Mouse (Mus musculus) CH12.LX (cell line): Measurements from ENCODE around the gene Pdhx. TPM values are rescaled to one million over a fixed set of nuclear protein-coding genes. Genes with fewer than 3 reads are reported as not detected.

Experiments
- DNase-seq: peaks from one replicate; pipeline ENCODE4 v3.0.0-alpha.2; 2013; ENCODE audit errors: extremely low read depth
- H3K27ac ChIP-seq: 2 replicates; pipeline ENCODE4 v1.5.1; 2012; ENCODE audit warnings: low read depth, mild to moderate bottlenecking, control low read depth, moderate library complexity; ENCODE audit not compliant: insufficient read depth
- H3K27me3 ChIP-seq: replicated peaks from 2 replicates; pipeline ENCODE3; 2012; ENCODE audit warnings: inconsistent platforms
- H3K36me3 ChIP-seq, 2 experiments: replicated peaks in 1 of 2; 2 replicates each; pipeline versions ENCODE3 to v1.6.1; 2012; ENCODE audit warnings: inconsistent platforms in 1 of 2, low read length in 1 of 2, mild to moderate bottlenecking in 1 of 2, mixed read lengths in 1 of 2, moderate library complexity in 1 of 2; ENCODE audit not compliant: control insufficient read depth in 1 of 2, insufficient read depth in 1 of 2
- H3K4me1 ChIP-seq, 2 experiments: 2 replicates each; pipeline ENCODE4 v1.6.1; 2012; ENCODE audit warnings: inconsistent platforms in 1 of 2, moderate library complexity in 1 of 2; ENCODE audit not compliant: insufficient read depth in 2 of 2, control insufficient read depth in 1 of 2
- H3K4me2 ChIP-seq: 2 replicates; pipeline ENCODE4 v1.6.1; 2012; ENCODE audit warnings: low read depth, mild to moderate bottlenecking, control low read depth; ENCODE audit not compliant: poor library complexity, insufficient read depth, severe bottlenecking
- H3K4me3 ChIP-seq, 3 experiments: fragments of 150-350 bp in 1 of 3; sonication (generic) in 1 of 3; replicated peaks in 1 of 3; 2 replicates each; pipeline versions ENCODE3 to v1.5.1; 2011 to 2012; ENCODE audit warnings: low read depth in 2 of 3, low read length in 2 of 3, mild to moderate bottlenecking in 2 of 3, moderate library complexity in 2 of 3, control low read depth in 1 of 3, improper control_type of control experiment in 1 of 3, inconsistent platforms in 1 of 3, mixed read lengths in 1 of 3; ENCODE audit not compliant: poor library complexity in 1 of 3
- H3K79me2 ChIP-seq: replicated peaks from 2 replicates; pipeline ENCODE4 v1.6.1; 2012; ENCODE audit warnings: mild to moderate bottlenecking, moderate library complexity; ENCODE audit not compliant: control insufficient read depth, poor library complexity, insufficient read depth, severe bottlenecking; ENCODE audit errors: extremely low read depth
- H3K9ac ChIP-seq: 2 replicates; pipeline ENCODE4 v1.6.1; 2012; ENCODE audit warnings: low read depth, mild to moderate bottlenecking, control low read depth, moderate library complexity; ENCODE audit not compliant: insufficient read depth
- H3K9me3 ChIP-seq: replicated peaks from 2 replicates; pipeline ENCODE3; 2012; ENCODE audit warnings: low read length, inconsistent platforms, mixed read lengths
- BHLHE40 ChIP-seq: IDR thresholded peaks from 2 replicates; pipeline ENCODE4 v1.6.1; 2011; ENCODE audit warnings: mild to moderate bottlenecking, low read depth, low read length, improper control_type of control experiment
- CHD2 ChIP-seq: IDR thresholded peaks from 2 replicates; pipeline ENCODE4 v1.6.1; 2011; ENCODE audit warnings: low read length, improper control_type of control experiment
- CTCF ChIP-seq, 2 experiments: IDR thresholded peaks in 1 of 2; conservative IDR thresholded peaks in 1 of 2; 2 replicates each; pipeline ENCODE4 v1.5.1; 2011 to 2012; ENCODE audit warnings: low read depth in 2 of 2, low read length in 2 of 2, improper control_type of control experiment in 1 of 2, inconsistent platforms in 1 of 2, mild to moderate bottlenecking in 1 of 2, moderate library complexity in 1 of 2
- E2F4 ChIP-seq: IDR thresholded peaks from 2 replicates; pipeline ENCODE4 v1.6.1; 2011; ENCODE audit warnings: low read depth, low read length, improper control_type of control experiment; ENCODE audit not compliant: insufficient replicate concordance
- ELF1 ChIP-seq: IDR thresholded peaks from 2 replicates; pipeline ENCODE4 v1.6.1; 2014; ENCODE audit warnings: low read depth, mild to moderate bottlenecking, inconsistent platforms, low read length, improper control_type of control experiment
- EP300 ChIP-seq: IDR thresholded peaks from 2 replicates; pipeline ENCODE4 v1.6.1; 2011; ENCODE audit warnings: low read length, improper control_type of control experiment
- ETS1 ChIP-seq: conservative IDR thresholded peaks from 2 replicates; pipeline ENCODE4 v1.6.1; 2012; ENCODE audit warnings: low read depth, mild to moderate bottlenecking, inconsistent platforms, low read length, improper control_type of control experiment, moderate library complexity
- HCFC1 ChIP-seq: IDR thresholded peaks from 2 replicates; pipeline ENCODE4 v1.6.1; 2012; ENCODE audit warnings: low read depth, mild to moderate bottlenecking, inconsistent platforms, low read length, improper control_type of control experiment
- IRF4 ChIP-seq: IDR thresholded peaks from 2 replicates; pipeline ENCODE4 v1.6.1; 2014; ENCODE audit warnings: low read depth, mild to moderate bottlenecking, inconsistent platforms, low read length, improper control_type of control experiment
- JUN ChIP-seq: IDR thresholded peaks from 2 replicates; pipeline ENCODE4 v1.6.1; 2011; ENCODE audit warnings: low read depth, mild to moderate bottlenecking, low read length, improper control_type of control experiment, moderate library complexity; ENCODE audit not compliant: insufficient read depth
- JUND ChIP-seq: conservative IDR thresholded peaks from 2 replicates; pipeline ENCODE4 v1.6.1; 2011; ENCODE audit warnings: low read depth, low read length, improper control_type of control experiment
- MAFK ChIP-seq: IDR thresholded peaks from 2 replicates; pipeline ENCODE4 v1.6.1; 2011; ENCODE audit warnings: low read length, improper control_type of control experiment; ENCODE audit not compliant: insufficient replicate concordance
- MAX ChIP-seq: IDR thresholded peaks from 2 replicates; pipeline ENCODE4 v1.6.1; 2011; ENCODE audit warnings: low read length, improper control_type of control experiment
- MAZ ChIP-seq: IDR thresholded peaks from 2 replicates; pipeline ENCODE4 v1.6.1; 2012; ENCODE audit warnings: low read depth, mild to moderate bottlenecking, inconsistent platforms, low read length, improper control_type of control experiment, moderate library complexity
- MEF2A ChIP-seq: IDR thresholded peaks from 2 replicates; pipeline ENCODE4 v1.6.1; 2014; ENCODE audit warnings: low read depth, mild to moderate bottlenecking, inconsistent platforms, low read length, improper control_type of control experiment, borderline replicate concordance
- MYC ChIP-seq: IDR thresholded peaks from 2 replicates; pipeline ENCODE4 v1.6.1; 2011; ENCODE audit warnings: low read depth, mild to moderate bottlenecking, improper control_type of control experiment, low read length
- NELFE ChIP-seq: IDR thresholded peaks from 2 replicates; pipeline ENCODE4 v1.6.1; 2011; ENCODE audit warnings: low read depth, low read length, improper control_type of control experiment
- NRF1 ChIP-seq: IDR thresholded peaks from 2 replicates; pipeline ENCODE4 v1.6.1; 2014; ENCODE audit warnings: low read depth, mild to moderate bottlenecking, inconsistent platforms, low read length, improper control_type of control experiment, moderate library complexity
- PAX5 ChIP-seq: IDR thresholded peaks from 2 replicates; pipeline ENCODE4 v1.6.1; 2012; ENCODE audit warnings: low read length, inconsistent platforms, mixed read lengths
- POLR2A ChIP-seq: IDR thresholded peaks from 2 replicates; pipeline ENCODE4 v1.6.1; 2011; ENCODE audit warnings: low read depth, mild to moderate bottlenecking, improper control_type of control experiment, low read length
- POLR2AphosphoS2 ChIP-seq: IDR thresholded peaks from 2 replicates; pipeline ENCODE4 v1.6.1; 2011; ENCODE audit warnings: low read depth, low read length, improper control_type of control experiment
- RAD21 ChIP-seq: IDR thresholded peaks from 2 replicates; pipeline ENCODE4 v1.6.1; 2011; ENCODE audit warnings: low read depth, mild to moderate bottlenecking, low read length, improper control_type of control experiment, moderate library complexity
- RCOR1 ChIP-seq: conservative IDR thresholded peaks from 2 replicates; pipeline ENCODE4 v1.6.1; 2012; ENCODE audit warnings: low read depth, mild to moderate bottlenecking, inconsistent platforms, low read length, improper control_type of control experiment
- SIN3A ChIP-seq: IDR thresholded peaks from 2 replicates; pipeline ENCODE4 v1.6.1; 2012; ENCODE audit warnings: low read length, improper control_type of control experiment, inconsistent platforms
- SMC3 ChIP-seq: IDR thresholded peaks from 2 replicates; pipeline ENCODE4 v1.6.1; 2011; ENCODE audit warnings: low read depth, low read length, improper control_type of control experiment
- TBP ChIP-seq: conservative IDR thresholded peaks from 2 replicates; pipeline ENCODE4 v1.6.1; 2011; ENCODE audit warnings: low read depth, low read length, improper control_type of control experiment
- TCF12 ChIP-seq: IDR thresholded peaks from 2 replicates; pipeline ENCODE4 v1.6.1; 2014; ENCODE audit warnings: low read depth, mild to moderate bottlenecking, inconsistent platforms, low read length, improper control_type of control experiment
- USF2 ChIP-seq: conservative IDR thresholded peaks from 2 replicates; pipeline ENCODE4 v1.6.1; 2011; ENCODE audit warnings: low read depth, low read length, improper control_type of control experiment
- ZC3H11A ChIP-seq: IDR thresholded peaks from 2 replicates; pipeline ENCODE4 v1.6.1; 2012; ENCODE audit warnings: low read depth, mild to moderate bottlenecking, inconsistent platforms, low read length, improper control_type of control experiment
- ZKSCAN1 ChIP-seq: IDR thresholded peaks from 2 replicates; pipeline ENCODE4 v1.6.1; 2012; ENCODE audit warnings: low read depth, inconsistent platforms, low read length, improper control_type of control experiment, borderline replicate concordance
- ZNF384 ChIP-seq: IDR thresholded peaks from 2 replicates; pipeline ENCODE4 v1.6.1; 2012; ENCODE audit warnings: low read depth, low read length, improper control_type of control experiment, inconsistent platforms
- dilution Hi-C: fragments of 300-500 bp; cut with MboI; formaldehyde crosslinking; loops from 2 replicates; pipeline ENCODE4 v1.14.3; 2020; ENCODE audit warnings: low sequenced_read_pairs; ENCODE audit not compliant: extremely low pct_unique_long_range_greater_than_20kb, extremely low pct_ligation_motif_present
- in situ Hi-C: fragments of 300-500 bp; cut with MboI; formaldehyde crosslinking; loops from 3 replicates; pipeline ENCODE4 v1.14.3; 2019; ENCODE audit warnings: low sequenced_read_pairs, low pct_ligation_motif_present, low pct_unique_long_range_greater_than_20kb, mixed read lengths
- polyA plus RNA-seq: library from polyadenylated mRNA; unstranded; fragments of >175 nt; gene quantifications from 2 replicates; pipeline ENCODE4 v1.2.1, GENCODE M21; 2012; ENCODE audit warnings: low read depth; ENCODE audit not compliant: insufficient read length
- total RNA-seq, 2 experiments: library from RNA; depleted of rRNA; stranded (reverse); fragments of 300-350 nt in 1 of 2; fragments of >200 nt in 1 of 2; gene quantifications; 2 replicates each; pipeline ENCODE4 v1.2.3; 2012 to 2014

The Pdhx gene
- total and polyA plus RNA-seq, 3 experiments = 78.9 to 131 (median 104) TPM

GRCm38 (mm10) chr2:102981446-102982314 is 91.6 kb downstream of the Pdhx start (continued):
- TF ChIP-seq MAFK (no peak), JUND (no peak; the same call in none of the 2 replicates), NRF1 (no peak), POLR2AphosphoS2 (no peak), CHD2 (no peak), PAX5 (no peak), ZKSCAN1 (no peak), JUN (peak; percentile 72)

DNA sequence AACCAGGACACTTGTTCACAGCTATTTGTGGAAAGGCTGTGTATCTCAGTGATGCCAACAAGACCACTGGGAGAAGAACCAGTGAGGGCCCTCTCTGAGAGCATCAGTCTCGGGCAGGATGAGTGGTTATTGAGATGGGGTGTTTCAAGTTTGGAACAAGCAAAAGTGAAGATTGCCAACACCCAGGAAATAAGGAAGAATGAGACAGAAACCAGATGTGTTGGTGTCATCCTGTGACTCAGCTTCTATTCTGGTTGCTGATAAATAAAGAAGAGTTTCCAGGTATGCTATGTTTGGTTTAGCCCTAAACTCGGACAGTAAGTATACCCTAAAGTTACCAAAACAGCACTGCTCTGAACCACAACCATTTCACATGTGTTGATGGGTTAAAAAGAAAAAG is 92.4 kb downstream of the Pdhx start:
- DNase-seq = peak; percentile 61
- Histone ChIP-seq H3K4me3 (no peak overlapping the region), H3K27me3 (no peaks in the 10 kb centered on the region), H3K79me2 (no peaks in the 10 kb centered on the region), H3K36me3 (no peaks in the 10 kb centered on the region), H3K27ac (peak overlapping the region; percentile 98), H3K4me2 (peak overlapping the region; percentile 31), H3K4me1 (peaks cover 29 to 54% of the 10 kb centered on the region in 2 experiments), H3K9ac (peak overlapping the region; percentile 50), H3K9me3 (no peaks in the 10 kb centered on the region)
- dilution Hi-C loops = no loop called here
- TF ChIP-seq ZNF384 = peak; percentile 2
- no peak for TF ChIP-seq ZC3H11A
- TF ChIP-seq MYC = no peak
- no peak for TF ChIP-seq POLR2AphosphoS2
- no peak; the same call in 1 of the 2 replicates for TF ChIP-seq MAX
- peak; percentile 87 for TF ChIP-seq EP300
- peak; percentile 57; the same call in 1 of the 2 replicates for TF ChIP-seq BHLHE40
- TF ChIP-seq MAZ = 0 out of 2 replicates have a peak, but pooled peaks have one; percentile 56
- TF ChIP-seq MEF2A = peak; percentile 99
- peak; percentile 75 for TF ChIP-seq MAFK
- no peak for TF ChIP-seq USF2
- TF ChIP-seq HCFC1 = no peak
- peak; percentile 95 for TF ChIP-seq ETS1
- TF ChIP-seq SIN3A = no peak
- TF ChIP-seq NELFE = no peak
- TF ChIP-seq JUN = peak; percentile 90
- TF ChIP-seq IRF4 = peak; percentile 45
- no peak for TF ChIP-seq RCOR1
- TF ChIP-seq JUND = peak; percentile 73
- TF ChIP-seq TBP = no peak; the same call in 1 of the 2 replicates
- no peak for TF ChIP-seq CTCF (conservative IDR thresholded peaks at IDR 0.05 in 1 of 2, IDR thresholded peaks at IDR 0.05 in 1 of 2; ENCODE audit: low read depth in 2 of 2, low read length in 2 of 2)
- peak; percentile 44; the same call in 1 of the 2 replicates for TF ChIP-seq CHD2
- TF ChIP-seq POLR2A = no peak
- no peak for TF ChIP-seq E2F4
- no peak for TF ChIP-seq ELF1
- no peak; the same call in 1 of the 2 replicates for TF ChIP-seq SMC3
- peak; percentile 73; the same call in 1 of the 2 replicates for TF ChIP-seq TCF12
- no peak for TF ChIP-seq RAD21
- in situ Hi-C loops = no loop called here
